Mouse (Mus musculus) heart, postnatal 0 days (tissue): ENCODE measurements around the gene Cckbr.

Experiments
- CTCF ChIP-seq: IDR thresholded peaks from 2 replicates; pipeline ENCODE4 v1.5.1; 2016; ENCODE audit warnings: antibody characterized with exemption, control low read depth, low read depth
- EP300 ChIP-seq: IDR thresholded peaks from 2 replicates; pipeline ENCODE4 v1.6.1; 2016; ENCODE audit warnings: antibody characterized with exemption, low read depth

DNA sequence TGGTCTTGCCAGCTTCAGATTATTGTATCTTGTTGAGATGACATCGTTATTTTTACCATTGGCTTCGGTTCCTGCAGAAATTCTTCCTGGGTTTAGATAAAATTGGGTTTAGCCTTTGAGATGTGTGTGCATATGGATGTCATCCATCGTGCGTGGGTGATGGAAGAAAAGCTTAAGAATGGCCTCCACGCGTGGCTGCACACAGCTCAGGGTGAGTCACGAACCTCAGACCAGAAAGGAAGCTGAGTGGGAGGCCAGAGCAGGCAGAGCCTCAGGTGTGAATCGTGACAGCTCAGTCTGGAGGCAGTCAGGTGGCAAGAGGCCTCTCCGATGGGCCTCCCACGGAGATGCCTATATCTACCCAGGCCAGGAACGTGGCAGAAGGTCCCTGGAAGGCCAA lies 93.8 kb downstream of the Cckbr start:
- TF ChIP-seq CTCF, result no peak
- no peak for TF ChIP-seq EP300
